Mouse (Mus musculus) liver, embryonic 13.5 days (tissue): ENCODE measurements at regions not wholly inside any gene's neighbourhood (a gene's known extent, or its start where the extent isn't known, plus 50 kb on each side); places are given as distances from the start of the nearest gene placed in this dataset.
"Not testable (repeated sequence)": the region's sequence is repeated elsewhere in the genome, so short reads cannot be mapped to it uniquely, and the experiment has no call there.

Experiments used
- ATAC-seq: fragments of 200-750 bp; cut with Nextera tagmentation; 2 replicates; pipeline ENCODE4 v1.8.0; 2017; ENCODE audit warnings: low read depth, mild to moderate bottlenecking, moderate number of reproducible peaks, moderate library complexity
- DNase-seq: peaks from one replicate; pipeline ENCODE4 v3.0.0; 2022
- H3K27ac ChIP-seq: fragments of 300-500 bp; sonication (generic); 2 replicates; pipeline ENCODE4 v1.5.1; 2015; ENCODE audit warnings: moderate library complexity, mild to moderate bottlenecking, inconsistent platforms
- H3K27me3 ChIP-seq: fragments of 300-500 bp; sonication (generic); 2 replicates; pipeline ENCODE4 v1.6.1; 2015; ENCODE audit warnings: mild to moderate bottlenecking, inconsistent platforms
- H3K36me3 ChIP-seq: fragments of 300-500 bp; sonication (generic); 2 replicates; pipeline ENCODE4 v1.6.1; 2015; ENCODE audit warnings: mild to moderate bottlenecking, inconsistent platforms
- H3K4me1 ChIP-seq: fragments of 300-500 bp; sonication (generic); replicated peaks from 2 replicates; pipeline ENCODE4 v1.6.1; 2015; ENCODE audit warnings: inconsistent platforms
- H3K4me2 ChIP-seq: fragments of 300-500 bp; sonication (generic); 2 replicates; pipeline ENCODE4 v1.6.1; 2015; ENCODE audit warnings: inconsistent platforms, mild to moderate bottlenecking, moderate library complexity
- H3K4me3 ChIP-seq: fragments of 300-500 bp; sonication (generic); replicated peaks from 2 replicates; pipeline ENCODE4 v1.5.1; 2015; ENCODE audit warnings: mild to moderate bottlenecking, inconsistent platforms
- H3K9ac ChIP-seq: fragments of 300-500 bp; sonication (generic); 2 replicates; pipeline ENCODE4 v1.6.1; 2015; ENCODE audit warnings: mild to moderate bottlenecking, inconsistent platforms
- H3K9me3 ChIP-seq: fragments of 300-500 bp; sonication (generic); replicated peaks from 2 replicates; pipeline ENCODE4 v1.6.1; 2016; ENCODE audit warnings: inconsistent platforms
- WGBS: fragments of 180-500 bp; shearing (Covaris S2); methylation state at CpG from one replicate; pipeline ENCODE4 v1.1.7; 2015; ENCODE audit not compliant: insufficient replicate concordance; 5-methylcytosine and 5-hydroxymethylcytosine counted together

- not testable (repeated sequence) for H3K4me1 ChIP-seq, H3K4me3 ChIP-seq, H3K9me3 ChIP-seq, H3K36me3 ChIP-seq, H3K4me2 ChIP-seq, H3K27me3 ChIP-seq, ATAC-seq, H3K9ac ChIP-seq, DNase-seq, H3K27ac ChIP-seq
- 57% methylated on average over 4 of the region's 4 CpGs for WGBS
These were observed 171.7 kb downstream of the Diras2 start for GRCm38 (mm10) chr13:52359332-52359731.

GRCm38 (mm10) chr13:52361177-52361846 lies 169.8 kb downstream of the Diras2 start:
- Histone ChIP-seq H3K9me3 (no peaks in the 10 kb centered on the region), H3K4me1 (no peaks in the 10 kb centered on the region), H3K27ac (no peak overlapping the region), H3K4me3 (no peak overlapping the region), H3K27me3 (no peaks in the 10 kb centered on the region), H3K36me3 (no peaks in the 10 kb centered on the region), H3K9ac (no peak overlapping the region), H3K4me2 (no peak overlapping the region)
- 50% methylated on average over 4 of the region's 4 CpGs for WGBS
- no peak for ATAC-seq
- DNase-seq: no peak

- H3K9me3 ChIP-seq: no peaks in the 10 kb centered on the region
- ATAC-seq (no peak), DNase-seq (no peak)
- H3K27me3 ChIP-seq: no peaks in the 10 kb centered on the region
- H3K9ac ChIP-seq: no peak overlapping the region
- no peaks in the 10 kb centered on the region for H3K4me1 ChIP-seq
- H3K4me3 ChIP-seq: no peak overlapping the region
- H3K4me2 ChIP-seq: no peak overlapping the region
- H3K36me3 ChIP-seq: no peaks in the 10 kb centered on the region
- WGBS: 60% methylated on average over 5 of the region's 5 CpGs
- no peak overlapping the region for H3K27ac ChIP-seq
These were observed 168.8 kb downstream of the Diras2 start for GRCm38 (mm10) chr13:52362266-52362665.

DNA sequence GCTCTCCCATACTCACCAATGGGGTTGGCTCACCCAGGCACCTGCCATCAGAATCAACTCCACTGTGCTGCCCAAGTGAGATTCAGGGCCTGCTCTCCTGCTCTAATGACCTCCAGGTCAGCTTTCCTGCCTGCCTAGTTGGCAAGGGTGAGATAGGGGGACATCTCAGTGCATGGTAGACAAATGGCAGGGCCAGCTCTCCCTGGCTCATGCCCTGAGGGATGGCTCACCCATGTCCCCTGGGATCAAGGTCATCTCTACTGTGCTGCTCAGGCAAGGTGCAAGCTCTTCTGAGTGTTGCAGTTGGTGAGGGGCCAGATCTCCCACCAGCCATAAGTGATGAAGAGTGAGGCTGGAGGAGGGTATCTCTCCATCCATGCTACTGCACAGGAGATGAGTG lies 161.2 kb downstream of the Diras2 start:
- ATAC-seq: no peak
- Histone ChIP-seq H3K36me3 (no peaks in the 10 kb centered on the region), H3K9me3 (no peaks in the 10 kb centered on the region), H3K4me1 (no peaks in the 10 kb centered on the region), H3K27ac (no peak overlapping the region), H3K4me3 (no peak overlapping the region), H3K27me3 (no peaks in the 10 kb centered on the region), H3K9ac (no peak overlapping the region), H3K4me2 (no peak overlapping the region)
- DNase-seq: no peak

DNA sequence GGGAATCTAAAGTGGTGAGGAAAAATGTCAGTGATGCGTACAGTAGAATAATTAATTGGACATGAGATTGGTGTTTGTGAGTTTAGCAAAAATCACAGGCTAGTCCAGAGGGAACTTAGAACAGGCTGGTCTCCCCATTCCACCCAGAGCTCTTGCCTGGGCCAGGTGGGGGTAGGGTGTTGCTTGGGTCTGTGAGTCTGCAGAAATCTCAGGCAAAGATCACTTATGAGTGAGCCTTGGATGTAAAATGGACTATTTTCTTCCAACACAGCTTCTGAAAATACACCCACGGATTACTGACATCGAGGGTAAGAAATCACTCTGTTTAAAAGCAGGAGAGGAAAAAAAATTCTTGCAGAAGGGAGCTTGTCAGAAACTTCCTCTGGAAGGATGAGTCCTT lies 159.1 kb downstream of the Diras2 start:
- Histone ChIP-seq H3K27me3 (no peaks in the 10 kb centered on the region), H3K27ac (no peak overlapping the region), H3K4me1 (no peaks in the 10 kb centered on the region), H3K9me3 (no peaks in the 10 kb centered on the region), H3K4me2 (no peak overlapping the region), H3K4me3 (no peak overlapping the region), H3K9ac (no peak overlapping the region), H3K36me3 (no peaks in the 10 kb centered on the region)
- ATAC-seq (no peak), DNase-seq (no peak)
- 73% methylated on average over 3 of the region's 3 CpGs for WGBS

DNA sequence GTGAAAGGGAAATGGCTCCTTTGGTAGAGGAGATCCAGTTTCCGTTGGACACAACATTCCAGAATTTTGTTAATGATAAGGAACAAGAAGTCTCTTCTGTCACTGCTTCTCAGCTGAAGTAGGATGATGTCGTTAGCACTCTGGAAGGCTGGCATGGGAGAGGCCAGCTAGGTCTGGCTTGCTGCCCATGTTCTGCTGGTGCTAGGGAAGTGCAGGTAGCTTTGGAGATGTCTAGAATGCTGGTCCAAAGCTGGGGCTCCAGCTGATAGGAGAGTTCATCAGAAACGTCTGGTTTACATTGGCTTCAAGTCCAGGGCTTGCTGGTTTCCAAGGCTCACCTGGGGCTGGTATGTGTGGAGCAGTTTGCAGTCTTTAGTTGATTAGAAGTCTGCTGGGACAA lies 156.3 kb downstream of the Diras2 start:
- Histone ChIP-seq H3K4me3 (no peak overlapping the region), H3K9me3 (peaks cover 8% of the 10 kb centered on the region; the same call in 1 of the 2 replicates), H3K27me3 (no peaks in the 10 kb centered on the region), H3K9ac (no peak overlapping the region), H3K27ac (no peak overlapping the region), H3K4me2 (no peak overlapping the region), H3K36me3 (no peaks in the 10 kb centered on the region), H3K4me1 (no peaks in the 10 kb centered on the region)
- 57% methylated on average over 3 of the region's 3 CpGs for WGBS
- DNase-seq: no peak
- no peak for ATAC-seq

DNA sequence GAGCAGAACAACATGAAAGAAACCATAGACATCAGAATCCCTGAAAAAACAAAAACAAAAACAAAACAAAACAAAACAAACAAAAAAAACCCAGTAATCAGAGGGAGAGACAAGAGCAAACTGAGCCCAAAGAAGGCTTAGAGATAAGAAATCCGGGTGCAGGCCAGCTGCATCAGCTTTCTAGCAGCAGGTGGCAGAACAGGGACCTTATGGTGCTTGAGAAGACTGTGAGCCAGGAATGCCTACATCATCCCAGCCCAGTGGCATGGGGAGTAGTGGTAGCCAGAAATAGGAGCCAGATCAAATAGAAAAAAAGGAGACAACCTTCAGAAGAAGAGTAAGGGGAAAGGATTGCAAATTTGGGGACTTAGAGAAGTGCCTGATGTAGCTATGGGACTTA lies 152.8 kb downstream of the Diras2 start:
- no peak overlapping the region for H3K4me3 ChIP-seq
- H3K9ac ChIP-seq: no peak overlapping the region
- H3K27ac ChIP-seq: no peak overlapping the region
- H3K27me3 ChIP-seq: no peaks in the 10 kb centered on the region
- H3K4me1 ChIP-seq: no peaks in the 10 kb centered on the region
- H3K36me3 ChIP-seq: no peaks in the 10 kb centered on the region
- DNase-seq: no peak
- no peak overlapping the region for H3K4me2 ChIP-seq
- ATAC-seq: no peak
- 38% methylated on average over 1 of the region's 1 CpGs for WGBS
- peaks cover 8% of the 10 kb centered on the region; the same call in 1 of the 2 replicates for H3K9me3 ChIP-seq

- no peak overlapping the region for H3K9ac ChIP-seq
- H3K9me3 ChIP-seq: peaks cover 7% of the 10 kb centered on the region; the same call in 1 of the 2 replicates
- no peak for DNase-seq
- no peak overlapping the region for H3K27ac ChIP-seq
- no peak for ATAC-seq
- H3K4me1 ChIP-seq: no peaks in the 10 kb centered on the region
- no peaks in the 10 kb centered on the region for H3K36me3 ChIP-seq
- no peaks in the 10 kb centered on the region for H3K27me3 ChIP-seq
- H3K4me2 ChIP-seq: no peak overlapping the region
- no peak overlapping the region for H3K4me3 ChIP-seq
- WGBS: 62% methylated on average over 5 of the region's 5 CpGs
These were observed 141.8 kb downstream of the Diras2 start for GRCm38 (mm10) chr13:52389271-52389670.

DNA sequence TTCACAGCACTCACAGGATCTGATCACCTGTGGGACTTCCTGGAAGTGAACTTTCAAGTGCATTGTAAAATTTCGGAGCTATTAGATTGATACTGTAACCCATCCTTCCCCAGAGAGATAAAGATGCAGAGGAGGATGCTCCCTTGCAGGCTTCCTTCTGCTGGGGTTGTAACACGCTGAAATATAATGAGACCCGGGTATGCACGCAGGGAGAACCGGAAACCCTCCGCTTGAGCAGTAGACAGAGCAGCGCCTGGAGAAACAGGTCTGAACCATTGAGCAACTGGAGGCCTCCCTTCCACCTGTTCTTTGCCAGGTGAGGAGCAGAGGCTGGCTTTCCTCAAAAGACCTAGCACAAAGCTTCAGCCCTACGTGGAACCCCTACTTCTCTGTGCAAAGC lies 135.3 kb downstream of the Diras2 start:
- Histone ChIP-seq H3K9me3 (no peaks in the 10 kb centered on the region; the same call in 1 of the 2 replicates), H3K9ac (no peak overlapping the region), H3K4me3 (no peak overlapping the region), H3K4me2 (no peak overlapping the region), H3K27me3 (no peaks in the 10 kb centered on the region), H3K4me1 (no peaks in the 10 kb centered on the region), H3K27ac (no peak overlapping the region), H3K36me3 (no peaks in the 10 kb centered on the region)
- DNase-seq: no peak
- 70% methylated on average over 8 of the region's 8 CpGs for WGBS
- ATAC-seq: no peak

DNA sequence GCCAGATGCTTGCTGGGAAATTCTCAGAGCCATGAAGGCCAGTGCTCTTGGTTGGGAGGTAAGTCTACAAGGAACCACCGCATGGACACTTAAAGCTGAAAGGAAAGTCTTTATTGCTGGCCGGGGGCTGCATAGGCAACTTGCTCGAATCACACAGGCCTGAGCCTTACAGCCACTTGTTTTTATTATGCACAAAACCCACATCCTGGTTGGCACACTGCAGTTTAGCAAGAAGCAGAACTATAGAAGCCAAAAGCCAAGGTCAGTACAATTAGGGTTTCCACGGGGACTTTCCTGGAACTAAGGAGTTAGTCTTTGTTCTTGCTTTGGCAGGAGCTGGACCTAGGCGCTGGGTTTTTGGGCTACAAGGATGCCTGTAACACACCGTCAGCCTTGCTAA lies 132.7 kb downstream of the Diras2 start:
- 58% methylated on average over 6 of the region's 6 CpGs for WGBS
- no peak overlapping the region for H3K9ac ChIP-seq

DNA sequence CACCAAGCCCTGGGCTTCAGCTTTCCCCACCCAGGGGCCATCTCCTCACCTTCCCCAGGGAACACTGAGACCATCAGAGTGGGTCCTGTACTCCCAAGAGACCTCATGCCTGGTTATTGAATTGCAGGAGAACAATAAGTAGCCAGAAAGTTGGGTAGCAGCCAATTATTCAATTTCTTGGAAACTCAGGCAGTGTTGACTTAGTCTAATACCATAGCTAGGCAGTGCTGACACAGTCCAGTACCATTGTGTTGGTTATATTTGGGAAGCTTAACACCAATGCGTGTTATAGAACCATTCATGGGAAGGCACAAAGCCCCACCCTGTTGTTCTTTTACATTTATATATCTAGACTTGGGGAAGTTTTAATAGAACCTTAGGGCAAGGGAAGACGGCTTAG lies 131.9 kb downstream of the Diras2 start:
- Histone ChIP-seq H3K27ac (no peak overlapping the region), H3K4me1 (no peaks in the 10 kb centered on the region), H3K9ac (no peak overlapping the region), H3K27me3 (no peaks in the 10 kb centered on the region), H3K4me3 (no peak overlapping the region), H3K4me2 (no peak overlapping the region), H3K9me3 (no peaks in the 10 kb centered on the region), H3K36me3 (no peaks in the 10 kb centered on the region)
- 71% methylated on average over 2 of the region's 2 CpGs for WGBS
- no peak for ATAC-seq
- no peak for DNase-seq

More for the DNA sequence above, 132.7 kb downstream of the Diras2 start:
- Histone ChIP-seq H3K27me3 (no peaks in the 10 kb centered on the region), H3K4me3 (no peak overlapping the region), H3K4me2 (no peak overlapping the region), H3K36me3 (no peaks in the 10 kb centered on the region), H3K9me3 (no peaks in the 10 kb centered on the region), H3K27ac (no peak overlapping the region), H3K4me1 (no peaks in the 10 kb centered on the region)
- DNase-seq (no peak), ATAC-seq (no peak)

DNA sequence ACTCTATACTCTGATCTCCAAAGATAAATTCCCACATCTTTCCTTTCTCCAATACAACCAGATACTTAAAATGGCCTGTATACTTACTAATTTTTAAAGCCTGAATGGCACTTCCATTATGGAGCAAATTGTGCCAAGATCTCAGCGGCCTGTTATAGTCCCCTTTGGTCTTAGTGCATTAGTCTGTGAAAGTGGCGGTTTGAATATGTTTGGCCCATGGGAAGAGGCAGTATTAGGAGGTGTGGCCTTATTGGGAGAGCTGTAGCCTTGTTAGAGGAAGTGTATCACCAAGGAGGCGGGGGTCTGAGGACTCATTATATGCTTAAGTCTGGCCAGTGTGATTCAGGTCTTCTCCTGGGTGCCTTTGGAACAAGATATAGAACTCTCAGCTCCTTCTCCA lies 127.3 kb downstream of the Diras2 start:
- DNase-seq: no peak
- WGBS: 61% methylated on average over 3 of the region's 3 CpGs
- no peak overlapping the region for H3K9ac ChIP-seq
- H3K4me1 ChIP-seq: no peaks in the 10 kb centered on the region
- H3K27me3 ChIP-seq: no peaks in the 10 kb centered on the region
- no peak overlapping the region for H3K27ac ChIP-seq
- no peaks in the 10 kb centered on the region for H3K36me3 ChIP-seq
- no peak for ATAC-seq
- H3K4me2 ChIP-seq: no peak overlapping the region
- H3K4me3 ChIP-seq: no peak overlapping the region
- H3K9me3 ChIP-seq: no peaks in the 10 kb centered on the region
